Mouse (Mus musculus): Measurements from ENCODE around the gene Macf1.
A peak's percentile ranks its signal among the peaks of the same experiment; 100 is the strongest.

The Macf1 gene

DNA sequence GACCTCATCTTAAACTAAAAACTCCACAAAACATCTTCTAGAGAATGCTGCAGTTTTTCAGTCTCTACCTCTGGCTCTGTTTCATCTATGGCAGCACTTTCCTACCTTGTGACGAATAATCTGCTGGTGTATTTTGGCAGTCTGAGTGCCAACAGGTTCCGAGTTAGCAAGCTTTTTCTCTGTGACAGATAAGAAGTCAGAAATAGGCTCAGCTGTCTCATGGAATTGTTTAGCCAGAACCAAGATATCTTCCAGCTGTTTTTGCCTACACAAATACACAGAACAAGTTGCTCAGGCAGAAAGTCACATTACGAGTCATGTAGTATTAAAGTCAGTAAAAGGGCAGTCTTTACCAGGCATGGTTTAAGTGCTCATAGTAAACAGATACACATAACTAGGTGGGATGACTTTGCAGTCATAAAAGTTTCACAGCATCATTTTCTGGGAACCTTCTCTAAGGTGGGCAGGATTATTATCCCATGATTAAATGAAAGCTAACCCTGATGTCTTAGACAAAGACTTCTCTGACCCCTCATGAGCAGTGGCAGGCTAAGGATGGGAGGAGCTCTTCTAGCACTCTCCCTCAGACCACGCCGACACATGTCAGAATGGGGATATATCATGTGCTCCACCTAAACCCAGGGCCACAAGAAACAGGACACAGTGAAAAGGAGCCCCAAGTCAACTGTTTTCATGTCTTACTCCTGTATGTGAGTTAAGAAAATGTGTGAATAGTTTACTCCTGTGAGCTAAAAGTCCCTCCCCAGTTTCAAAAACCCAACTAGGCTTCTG is 286.3 kb downstream of the Macf1 start:
- DNase-seq = no peak

DNA sequence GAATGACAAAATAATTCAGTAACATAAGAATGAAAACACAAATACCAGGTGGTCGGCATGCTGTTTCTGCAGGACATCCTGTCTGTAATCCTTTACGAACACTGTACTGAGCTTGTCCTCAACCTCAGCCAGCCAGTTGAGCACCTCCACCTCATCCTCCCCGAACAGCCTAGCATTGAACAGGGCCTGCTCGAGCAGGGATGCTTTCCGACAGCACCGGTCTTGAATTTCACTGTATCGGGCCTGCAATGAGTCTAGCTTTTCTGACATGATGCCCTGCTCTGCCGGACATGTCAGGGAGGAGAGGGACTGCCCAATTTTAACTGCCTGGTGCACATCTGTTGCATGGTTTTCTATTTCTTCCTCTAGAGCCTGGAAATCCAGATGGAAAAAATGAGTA is 287.1 kb downstream of the Macf1 start:
- no peak for DNase-seq

DNA sequence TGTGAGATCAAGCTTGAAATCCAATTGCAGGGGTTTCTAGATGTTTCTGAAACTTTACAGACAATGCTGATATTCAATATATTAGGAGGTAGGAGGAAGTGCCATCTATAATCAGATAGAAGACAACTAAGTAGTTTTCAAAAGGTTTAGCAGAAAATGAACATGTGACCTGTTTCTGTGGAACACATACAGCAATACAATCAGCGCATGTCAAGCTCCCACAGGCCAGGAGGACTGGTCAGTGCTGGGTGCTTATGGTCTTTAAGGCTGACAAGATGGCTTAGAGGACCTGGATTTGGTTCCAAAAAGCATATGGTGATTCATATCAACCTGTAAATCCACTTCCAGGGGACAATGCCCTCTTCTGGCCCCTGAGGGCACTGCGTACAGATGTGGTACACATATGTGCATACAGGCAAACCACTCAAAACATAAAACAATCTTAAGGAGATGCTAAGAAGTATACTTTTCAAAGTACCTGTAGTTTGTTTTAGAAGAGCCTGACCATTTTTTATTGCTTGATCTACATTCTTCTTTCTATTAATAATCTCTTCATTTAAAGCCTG is 288.6 kb downstream of the Macf1 start:
- no peak for DNase-seq

DNA sequence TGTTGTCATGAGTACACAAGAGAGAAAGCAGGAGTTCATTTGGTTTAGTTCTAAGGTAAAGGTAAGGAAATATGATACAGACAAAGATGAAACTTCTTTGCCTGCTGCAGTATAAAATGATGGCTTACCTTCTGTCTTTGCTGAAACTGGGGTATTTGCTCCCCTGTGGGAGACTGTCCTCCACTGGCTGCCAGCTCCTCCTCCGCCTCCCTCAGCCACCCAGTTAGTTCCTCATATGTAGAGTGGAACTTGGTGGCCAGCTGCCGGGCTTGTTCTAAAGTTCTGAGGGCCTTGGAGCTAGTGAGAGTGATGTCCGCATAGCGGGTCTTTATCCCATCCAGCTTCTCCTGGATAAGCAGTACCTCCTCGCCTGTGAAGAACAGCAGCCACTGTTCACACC is 289.3 kb downstream of the Macf1 start:
- no peak for DNase-seq

DNA sequence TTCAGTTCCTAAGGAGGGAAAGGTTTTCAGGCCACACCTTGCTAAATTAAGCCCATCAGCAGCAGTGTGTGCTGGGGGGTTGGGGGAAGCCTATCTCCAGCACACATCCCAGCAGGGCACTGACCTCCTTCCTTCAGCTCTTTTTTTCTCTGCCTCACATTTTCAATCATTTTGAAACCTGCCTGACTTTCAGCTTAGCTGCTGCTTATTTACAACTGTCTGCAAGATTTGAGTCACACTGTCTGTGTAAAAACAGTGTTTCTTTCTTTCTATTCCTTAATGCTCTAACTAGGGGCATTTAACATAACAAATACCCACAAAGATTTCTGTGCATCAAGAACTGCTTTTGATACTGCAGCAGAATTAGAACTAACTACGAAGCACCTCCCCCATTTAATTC is 289.9 kb downstream of the Macf1 start:
- DNase-seq = no peak

DNA sequence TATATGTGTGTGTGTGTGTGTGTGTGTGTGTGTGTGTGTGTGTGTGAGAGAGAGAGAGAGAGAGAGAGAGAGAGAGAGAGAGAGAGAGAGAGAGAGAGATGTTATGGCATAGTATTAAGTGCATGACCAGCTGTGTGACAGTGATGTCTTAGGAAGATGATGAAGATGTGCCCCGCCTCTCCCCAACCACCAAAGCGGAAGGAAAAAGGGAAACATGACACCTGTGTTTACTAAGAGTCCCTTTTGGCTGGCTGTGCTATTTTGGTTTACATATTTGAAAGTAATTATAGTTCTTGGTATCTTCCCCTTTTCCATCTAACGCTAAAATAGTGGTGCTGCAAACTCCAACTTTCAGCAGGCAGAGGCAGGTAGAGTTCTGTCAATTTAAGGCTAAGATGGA is 291.2 kb downstream of the Macf1 start:
- DNase-seq = no peak

DNA sequence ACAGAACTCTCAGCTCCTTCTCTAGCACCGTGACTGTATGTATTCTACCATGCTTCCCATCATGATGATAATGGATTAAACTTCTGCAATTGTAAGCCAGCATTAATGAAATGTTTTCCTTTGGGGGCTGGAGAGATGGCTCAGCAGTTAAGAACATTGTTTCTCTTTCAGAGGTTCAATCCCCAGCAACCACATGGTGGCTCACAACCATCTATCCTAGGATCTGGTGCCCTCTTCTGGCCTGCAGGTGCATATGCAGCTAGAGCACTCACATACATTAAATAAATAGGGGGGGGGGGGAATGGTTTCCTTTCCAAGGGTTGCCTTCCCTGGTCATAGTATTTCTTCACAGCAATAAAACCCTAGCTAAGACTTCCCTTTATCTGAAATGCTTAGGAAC is 292.0 kb downstream of the Macf1 start:
- DNase-seq = no peak

DNA sequence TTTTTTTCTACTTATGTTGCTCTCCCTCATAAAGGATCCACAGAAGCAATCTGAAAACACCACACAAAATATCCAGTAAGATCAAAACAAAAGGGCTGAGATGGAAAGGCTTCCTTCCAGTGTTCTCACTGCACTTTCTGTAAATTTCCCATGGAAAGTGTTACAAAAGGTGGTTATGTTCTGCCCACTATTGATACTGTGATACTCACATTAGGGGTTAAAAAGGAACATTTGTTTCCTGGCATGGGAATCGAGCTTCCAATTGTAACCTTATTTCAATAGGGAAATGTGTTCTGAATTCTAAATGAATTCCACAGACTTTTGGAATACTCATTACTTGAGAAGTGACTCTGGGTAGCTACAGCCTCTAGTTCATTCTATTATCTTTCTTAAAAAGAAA is 299.1 kb downstream of the Macf1 start:
- DNase-seq = no peak

DNA sequence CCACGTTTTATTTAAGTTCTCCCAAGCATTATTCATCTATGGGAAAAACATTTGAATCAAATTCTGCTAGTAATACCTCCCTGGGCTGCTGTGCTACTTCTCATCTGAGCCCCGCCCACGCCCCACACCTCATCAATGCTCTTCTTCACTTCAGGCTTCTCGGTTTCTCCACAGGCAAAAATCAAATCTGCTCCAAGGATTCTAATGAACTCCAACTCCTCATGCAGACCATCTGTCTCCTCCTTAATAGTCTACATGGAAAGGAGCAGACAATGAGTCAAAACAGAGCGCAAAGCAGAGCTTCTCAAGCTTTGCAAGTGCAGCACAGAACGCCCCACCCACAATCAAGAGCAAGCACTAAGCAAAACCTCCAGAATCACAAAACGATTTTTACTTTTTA is 301.0 kb downstream of the Macf1 start:
- no peak for DNase-seq

DNA sequence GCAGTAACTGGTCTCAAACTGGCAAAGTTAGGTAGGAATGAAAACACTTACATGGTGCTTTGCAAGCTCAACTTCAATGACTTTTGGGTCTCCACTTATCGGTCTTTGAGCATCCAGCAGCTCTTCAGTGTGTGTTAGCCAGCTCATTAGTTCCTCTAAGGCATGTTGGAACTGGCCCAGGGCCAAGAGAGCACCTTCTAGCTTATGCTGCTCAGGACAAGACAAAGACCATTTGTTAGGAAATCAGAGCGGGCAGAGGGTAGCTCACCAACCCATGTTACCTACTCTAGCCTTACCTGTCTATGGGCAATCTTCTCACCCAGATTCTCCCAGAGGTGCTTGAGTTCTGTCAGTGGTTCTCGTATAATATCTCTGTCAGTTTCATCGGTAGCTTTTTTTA is 302.1 kb downstream of the Macf1 start:
- peak; percentile 25 to 31 for DNase-seq

DNA sequence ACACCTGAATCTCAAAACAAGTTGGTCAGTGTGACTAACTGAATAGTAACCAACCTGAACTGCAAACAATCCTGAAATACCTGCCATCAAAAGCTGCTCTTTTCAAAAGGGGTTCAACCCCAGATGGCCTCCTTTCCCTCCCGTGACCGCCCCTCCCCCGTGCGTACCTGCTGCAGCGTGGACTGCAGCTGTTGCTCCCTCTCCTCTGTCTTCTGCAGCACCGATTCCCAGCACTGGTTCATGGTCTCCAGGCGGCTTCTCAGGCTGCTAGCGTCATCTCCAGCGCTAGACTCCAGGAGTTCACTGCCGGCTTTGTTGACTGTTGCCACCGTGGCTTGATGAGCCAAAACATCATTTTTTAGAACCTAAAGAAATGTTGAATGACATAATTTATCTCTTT is 302.6 kb downstream of the Macf1 start:
- DNase-seq = no peak

DNA sequence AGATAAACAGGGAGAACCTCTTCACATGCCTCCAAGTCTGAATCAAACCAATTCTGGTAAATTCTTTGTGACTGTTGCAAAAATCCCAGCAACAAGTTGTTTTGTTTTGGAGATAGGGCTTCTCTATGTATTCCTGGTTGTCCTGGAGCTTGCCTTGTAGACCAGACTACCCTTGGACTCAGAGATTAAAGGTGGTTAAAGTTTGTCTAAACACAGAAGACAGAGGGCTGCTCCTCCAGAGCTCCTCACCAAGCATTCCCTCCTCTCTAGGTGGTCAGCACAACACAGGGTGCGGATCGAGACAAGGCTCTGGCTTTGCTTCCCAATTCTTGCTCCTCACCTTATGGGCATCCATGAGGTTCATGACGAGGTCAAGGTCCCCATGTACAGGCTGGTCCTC is 308.1 kb downstream of the Macf1 start:
- no peak for DNase-seq

DNA sequence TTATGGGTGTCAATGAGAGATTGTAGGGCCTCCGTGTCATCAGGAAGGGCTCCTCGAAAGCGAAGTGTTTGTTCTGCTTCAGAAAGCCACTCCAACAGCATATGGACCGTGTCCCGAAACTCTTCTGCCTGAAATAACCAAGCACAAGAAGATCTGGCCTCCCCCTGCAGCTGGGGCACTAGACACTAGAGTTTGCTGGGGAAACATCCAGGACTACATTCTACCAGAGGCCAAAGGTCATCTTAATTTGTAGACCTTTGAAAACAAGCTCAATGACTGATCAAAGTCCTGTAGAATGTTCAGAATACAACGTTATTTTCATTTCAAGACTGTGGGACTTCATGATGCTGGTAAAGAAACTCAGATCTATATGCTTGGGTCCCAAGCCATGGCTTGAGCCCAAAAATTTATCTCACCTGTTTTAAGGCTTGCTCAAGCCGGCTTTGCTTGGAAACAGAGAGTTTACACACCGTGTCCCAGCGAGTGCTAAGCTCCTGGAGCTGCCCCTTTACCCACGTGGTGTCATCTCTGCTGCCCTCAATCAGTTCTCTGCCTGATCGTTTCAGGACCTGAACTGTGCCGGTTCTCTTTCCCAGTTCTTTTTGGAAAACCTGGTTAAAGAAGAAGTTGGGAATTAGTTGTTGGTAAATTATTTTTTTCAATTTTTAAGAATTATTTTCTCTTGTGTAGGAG is 309.7 kb downstream of the Macf1 start:
- DNase-seq = no peak

DNA sequence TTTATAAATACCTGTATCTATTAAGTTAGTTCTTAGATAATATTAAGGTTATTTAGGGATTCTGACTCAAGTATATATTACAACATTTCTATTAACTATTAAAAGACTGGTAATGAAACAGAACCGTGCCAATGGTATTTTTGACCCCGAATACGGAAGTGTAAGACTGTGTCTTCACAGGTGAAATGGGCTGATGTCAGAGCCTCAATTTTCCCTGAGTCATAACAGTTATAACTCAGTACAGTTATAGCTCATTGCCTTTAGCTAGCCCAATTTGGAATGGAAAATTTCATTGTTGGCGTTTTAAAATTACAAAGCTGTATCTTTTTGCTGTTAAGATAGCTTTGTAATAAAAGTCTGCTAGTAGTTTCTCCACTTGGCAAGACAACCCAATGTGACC is 320.6 kb downstream of the Macf1 start:
- no peak for DNase-seq

DNA sequence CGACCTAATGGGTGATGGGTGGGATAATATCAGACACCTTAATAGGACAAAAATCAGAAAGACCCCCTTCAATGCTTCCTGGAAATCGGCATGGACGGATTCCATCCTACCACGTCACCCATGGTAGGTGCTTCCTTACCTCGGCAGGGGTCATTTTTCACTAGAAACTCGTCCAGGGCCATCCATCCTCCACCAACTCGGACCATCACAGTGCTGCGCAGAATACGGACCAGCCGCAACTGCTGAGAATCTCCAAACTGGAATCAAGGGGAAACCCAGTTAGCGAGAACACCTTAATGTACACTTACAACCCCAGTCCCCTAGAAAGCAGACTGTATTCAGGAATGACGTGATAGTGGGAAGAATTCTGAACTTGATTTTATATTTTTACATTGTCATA is 323.4 kb downstream of the Macf1 start:
- DNase-seq = no peak

DNA sequence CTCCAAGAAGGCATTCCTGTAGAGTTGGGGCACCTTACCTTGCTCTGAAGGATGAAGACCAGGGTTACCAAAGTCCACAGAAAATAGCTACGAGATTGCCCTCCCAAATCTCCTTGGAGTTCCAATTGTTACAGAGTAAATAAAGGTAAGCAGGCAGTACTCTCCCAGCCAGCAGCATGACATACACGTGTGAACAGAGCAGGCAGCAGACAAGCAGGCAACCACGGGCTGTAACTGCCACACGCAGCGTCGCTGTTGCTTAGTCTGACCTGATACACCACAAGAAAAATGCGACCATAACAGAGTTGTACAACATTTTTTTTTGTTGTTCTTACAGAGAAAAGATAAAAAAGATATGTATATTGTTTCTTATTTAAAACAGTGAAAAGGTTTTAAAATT is 325.5 kb downstream of the Macf1 start:
- DNase-seq = no peak

DNA sequence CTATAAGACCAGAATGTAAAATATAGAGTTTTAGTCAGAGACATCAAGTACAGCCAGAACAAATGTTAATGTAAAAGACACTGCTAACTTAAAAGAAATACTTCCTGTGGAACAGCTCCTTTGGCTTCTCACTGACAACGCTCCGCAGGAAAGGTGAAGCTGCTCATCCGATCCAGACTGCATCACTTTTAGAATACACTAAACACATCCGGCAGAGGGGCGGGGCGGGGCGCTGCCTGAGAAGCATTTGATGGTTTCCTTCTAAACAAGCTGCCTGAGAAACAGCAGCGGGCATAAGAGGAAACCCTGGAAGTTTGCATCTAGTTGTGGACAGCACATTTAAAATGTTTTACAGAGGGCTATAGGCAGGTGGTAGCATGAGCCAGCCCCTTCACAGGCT is 328.2 kb downstream of the Macf1 start:
- no peak for DNase-seq

DNA sequence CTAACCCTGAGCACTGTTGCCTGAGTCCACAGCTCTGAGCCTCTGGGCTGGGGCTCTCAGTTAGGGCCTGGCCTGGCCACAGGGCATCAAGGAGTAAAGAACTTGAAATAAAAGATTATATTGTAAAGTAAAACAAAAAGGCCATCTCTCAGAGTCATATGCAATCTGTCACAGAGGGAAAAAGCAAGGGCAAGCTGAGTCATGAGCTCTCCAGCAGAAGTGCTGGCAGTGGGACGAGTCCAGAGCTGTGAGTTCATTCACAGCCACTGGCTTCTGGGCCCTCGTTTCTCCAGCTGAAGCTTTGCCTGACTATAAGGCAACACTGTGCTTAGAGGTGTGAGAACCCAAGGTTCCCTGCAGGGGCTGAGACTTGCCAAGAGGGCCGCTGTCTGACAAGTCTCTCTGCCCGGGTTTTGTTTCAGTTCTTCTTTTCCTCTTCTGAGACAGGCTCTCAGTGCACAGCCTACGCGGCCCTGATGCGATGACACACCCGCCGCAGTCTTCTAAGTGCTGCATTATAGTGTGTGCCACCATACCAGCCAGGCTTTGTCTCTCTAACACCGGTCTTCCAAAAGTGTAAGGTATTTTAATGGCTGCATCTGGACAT is 330.8 kb downstream of the Macf1 start:
- no peak for DNase-seq

DNA sequence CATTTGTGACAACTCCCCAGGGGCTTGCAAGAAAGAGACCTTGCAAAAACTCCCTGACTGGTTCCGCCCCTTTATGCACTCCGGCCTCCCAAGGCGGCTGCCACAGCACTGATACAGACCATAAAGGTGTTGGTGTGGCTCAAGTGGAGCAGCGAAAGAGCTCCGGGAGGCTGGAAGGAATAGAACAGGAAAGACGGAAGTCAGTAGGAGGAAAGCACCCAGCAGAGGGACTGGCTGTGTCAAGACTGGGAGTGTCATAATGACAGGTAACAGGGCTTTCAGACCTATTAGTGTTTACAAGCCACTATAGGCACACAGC is 340.7 kb downstream of the Macf1 start:
- no peak for DNase-seq

DNA sequence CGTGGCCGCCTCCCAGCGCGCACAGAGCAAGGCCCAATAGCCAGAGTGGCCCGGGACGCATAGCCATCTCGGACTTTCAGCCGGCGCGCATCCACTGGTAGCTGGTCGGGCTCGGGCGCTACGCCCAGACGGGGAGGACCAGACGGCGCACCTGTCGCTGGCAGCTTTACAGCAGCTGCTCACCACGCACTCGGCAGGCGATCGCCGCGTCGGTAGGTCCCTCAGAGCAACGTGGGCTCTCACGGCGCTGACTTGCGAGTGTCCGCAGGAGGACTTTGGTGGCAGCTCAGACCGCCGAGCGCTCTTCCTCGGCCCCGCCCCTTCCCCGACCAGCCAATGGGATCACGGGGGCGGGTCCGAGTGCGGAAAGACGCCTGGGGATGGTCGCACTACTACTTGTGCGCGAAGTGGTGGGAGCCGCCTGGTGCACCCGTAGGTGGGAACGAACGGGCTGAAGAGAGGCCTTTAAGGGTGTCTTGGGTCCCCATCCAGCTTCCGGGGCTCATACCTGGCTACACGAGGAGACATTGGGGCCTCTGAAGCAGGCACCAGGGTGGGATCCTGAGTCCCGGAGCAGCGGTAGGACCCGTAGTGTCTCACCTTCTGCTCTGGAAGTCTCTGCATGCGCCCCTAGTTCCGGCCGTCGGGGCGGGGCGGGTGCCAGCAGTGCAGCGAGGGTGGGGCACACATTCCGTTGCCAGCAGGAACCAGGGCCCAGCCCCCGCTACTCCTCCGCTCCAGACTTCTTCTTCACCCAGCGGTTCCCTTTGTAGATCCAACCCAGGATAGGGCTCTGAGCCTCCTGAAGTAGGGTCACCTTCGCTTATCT is 341.3 kb downstream of the Macf1 start, which contains the start of gene Bmp8a:
Gene Bmp8a, minus strand, starts transcription at position 611 of the 829 bp plus-strand sequence.
- DNase-seq = peak in 1 of 2 experiments; percentile 26

DNA sequence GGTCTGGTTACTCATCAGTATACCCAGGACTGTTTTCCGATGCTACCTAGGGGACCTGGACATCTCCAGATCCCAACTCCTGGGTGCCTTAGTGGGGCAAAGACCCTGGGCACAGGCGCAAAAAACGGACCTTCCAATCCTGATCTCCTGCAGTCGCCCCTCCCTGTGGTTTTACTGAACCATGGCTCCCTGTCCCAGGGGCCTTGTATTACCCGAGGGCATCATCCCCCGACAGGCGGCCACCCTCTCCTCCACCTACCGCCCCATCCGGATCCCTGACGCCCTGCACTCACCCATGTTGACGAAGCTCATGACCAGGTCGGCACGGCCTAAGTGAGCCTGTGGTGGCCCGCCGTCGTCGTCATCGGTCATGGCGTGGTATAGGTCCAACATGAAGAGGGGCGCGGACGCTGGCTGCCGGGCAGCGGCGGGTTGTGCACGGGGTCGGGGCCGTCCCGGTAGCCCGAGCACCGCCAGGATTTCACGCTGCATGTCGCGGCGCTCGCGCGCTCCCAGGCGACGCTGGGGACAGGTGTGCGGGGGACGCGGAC is 342.0 kb downstream of the Macf1 start:
- DNase-seq = no peak

DNA sequence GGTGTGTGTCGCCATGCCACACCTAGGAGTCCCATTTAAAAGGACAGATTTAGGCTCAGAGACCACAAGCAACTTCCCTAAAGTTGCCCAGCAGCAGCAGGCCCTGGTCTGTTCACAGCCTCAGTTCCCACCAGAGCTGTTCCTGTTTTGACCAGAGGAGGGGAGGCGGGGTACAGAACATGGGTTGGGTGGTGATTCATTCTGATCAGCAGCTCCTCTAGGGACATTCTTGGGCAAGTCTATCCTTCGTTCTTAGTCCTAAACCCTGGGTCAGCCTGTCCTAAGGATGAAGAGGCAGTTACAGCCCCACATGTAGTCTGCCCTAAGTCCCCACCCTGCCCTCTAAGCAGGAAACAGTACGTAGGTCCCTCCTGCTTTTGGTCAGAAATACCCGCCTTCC is 343.9 kb downstream of the Macf1 start:
- no peak for DNase-seq

DNA sequence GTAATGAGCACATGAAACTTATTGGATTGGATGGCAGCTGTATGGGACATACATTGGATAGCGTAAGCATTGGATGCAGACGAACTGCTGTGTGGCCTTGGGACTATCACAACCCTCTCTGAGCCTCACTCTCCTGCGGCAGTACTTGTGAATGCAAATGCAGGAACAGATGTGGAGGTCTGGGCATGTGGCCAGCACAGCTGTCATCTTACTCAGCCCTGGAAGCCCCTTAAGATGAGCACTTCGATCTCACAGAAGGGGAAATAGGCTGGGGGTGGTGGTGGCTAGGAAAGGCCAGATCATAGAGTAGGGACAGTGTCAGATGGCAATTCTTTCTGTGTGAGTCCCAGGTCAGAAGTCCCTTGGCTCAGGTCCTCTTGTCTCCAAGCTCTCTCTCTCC is 346.5 kb downstream of the Macf1 start:
- no peak for DNase-seq
